Mouse (Mus musculus) layer of hippocampus, postnatal 10 days (tissue): ENCODE results near the gene Adamts2. TPM values are rescaled to one million over a fixed set of nuclear protein-coding genes. Genes with fewer than 3 reads are reported as not detected.

ENCODE experiments used
- DNase-seq, 2 experiments: peaks; one replicate each; pipeline ENCODE4 v3.0.0; 2021; ENCODE audit warnings: low spot score in 2 of 2
- total RNA-seq, 2 experiments: library from RNA; stranded (reverse); gene quantifications; 2 replicates each; pipeline ENCODE4 v1.2.3; 2021

Adamts2 gene
- total RNA-seq, 2 experiments from 2014 or later, result 7.7 to 9.6 TPM

GRCm38 (mm10) chr11:50841023-50841735, 239.3 kb downstream of the Adamts2 start, which contains the start of gene Zfp879:
Gene Zfp879, minus strand, starts transcription at chr11:50841552.
- DNase-seq, result peak; percentile 90 to 94

DNA sequence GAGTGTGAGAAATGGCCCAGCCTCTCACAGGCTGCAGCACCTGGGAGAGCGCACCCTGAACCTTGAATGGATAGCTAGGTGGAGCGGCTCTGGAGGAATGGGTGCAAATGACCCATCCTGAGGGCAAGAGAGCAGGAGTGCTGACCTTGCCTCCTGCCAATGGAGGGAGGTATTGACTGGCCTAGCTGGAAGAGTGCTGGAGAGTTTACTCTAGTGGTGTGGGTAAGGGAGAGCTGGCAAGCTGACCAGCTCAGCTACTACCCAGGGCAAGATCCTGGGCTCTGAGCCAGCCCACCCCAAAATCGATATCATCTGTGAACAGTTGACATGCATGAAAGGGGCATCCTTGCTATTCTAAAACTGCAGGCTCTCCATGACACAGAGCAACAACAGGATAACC, 244.1 kb downstream of the Adamts2 start:
- DNase-seq, result no peak

- DNase-seq, result peak in 1 of 2 experiments; percentile 33
Measured at GRCm38 (mm10) chr11:50847047-50847446, 245.2 kb downstream of the Adamts2 start.

DNA sequence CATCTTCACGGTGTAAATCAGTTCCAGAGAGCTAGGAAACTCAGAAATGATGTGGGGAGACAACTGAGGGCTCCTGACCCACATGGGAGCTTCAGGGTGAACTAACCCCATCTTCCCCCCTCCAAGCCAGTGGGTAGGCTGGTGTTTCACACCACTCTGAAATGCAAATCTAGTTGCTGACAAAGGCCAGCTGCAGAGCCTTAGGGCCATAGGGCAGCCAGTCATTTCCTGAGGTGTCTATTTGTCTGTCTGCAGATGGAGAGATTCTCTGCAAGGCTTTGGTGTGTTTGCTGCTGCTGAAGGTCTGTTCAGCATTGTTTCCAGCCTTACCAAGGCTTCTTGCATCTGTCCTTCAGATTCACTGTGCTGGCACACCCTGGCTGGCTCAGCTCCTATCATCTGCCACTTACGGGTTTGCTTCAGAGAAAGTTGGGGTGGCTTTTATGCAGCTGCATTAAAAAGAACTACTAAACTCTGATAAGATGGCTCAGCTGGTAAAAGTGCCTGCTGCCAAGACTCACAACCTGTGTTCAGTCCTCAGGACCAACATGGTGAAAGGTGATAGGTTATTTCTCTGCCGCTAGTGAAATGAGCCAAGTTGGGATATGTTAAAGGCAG, 246.7 kb downstream of the Adamts2 start:
- no peak for DNase-seq

DNA sequence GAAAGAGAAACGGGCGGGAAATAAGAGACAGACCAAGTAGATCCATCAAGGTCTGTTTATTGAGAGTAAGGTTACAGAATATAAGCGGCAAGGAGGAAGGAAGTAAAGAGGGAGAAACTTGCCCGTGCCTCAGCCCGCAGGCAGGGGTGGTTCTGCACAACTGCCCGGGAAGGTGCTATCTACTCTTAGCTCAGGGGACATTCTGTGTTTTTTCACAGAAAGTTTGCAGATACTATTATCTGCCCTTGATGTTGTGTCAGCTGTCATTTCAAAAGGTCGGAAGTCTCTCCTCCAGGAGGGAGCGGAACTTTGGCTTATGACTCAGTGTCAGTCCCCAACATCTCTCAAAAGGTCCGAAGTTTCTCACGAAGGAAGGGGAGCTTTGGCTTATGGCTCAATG, 247.4 kb downstream of the Adamts2 start:
- no peak for DNase-seq

DNA sequence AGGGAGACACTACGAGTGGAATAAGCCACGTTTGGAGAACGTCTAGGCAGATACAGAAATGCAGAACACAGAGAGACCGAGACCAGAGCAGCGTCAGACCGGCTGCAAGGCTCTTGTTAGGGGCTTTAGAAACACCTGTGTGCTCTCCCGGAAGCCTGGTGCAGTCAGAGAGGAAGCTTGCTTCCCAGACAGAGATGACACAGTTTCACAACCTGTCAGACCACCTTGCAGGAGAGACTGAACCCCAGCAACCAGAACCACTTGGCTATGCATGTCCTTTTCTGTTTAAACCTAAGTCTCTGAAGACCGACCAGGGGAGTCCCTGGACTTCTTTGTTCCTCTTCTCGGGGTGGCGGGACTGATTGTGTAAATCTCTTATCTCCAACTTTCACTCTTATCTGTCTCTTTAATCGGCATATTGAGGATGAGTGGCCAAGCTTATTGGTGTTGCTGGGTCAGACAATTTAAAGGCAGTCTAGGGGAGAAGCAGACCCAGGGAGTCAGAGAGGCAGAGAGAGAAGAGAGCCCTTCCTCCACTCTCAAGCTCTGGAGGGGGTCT, 248.4 kb downstream of the Adamts2 start, which contains the start of gene Grm6:
TSS of gene Grm6 (plus strand) at position 509 of the 559 bp plus-strand sequence.
- no peak for DNase-seq

DNA sequence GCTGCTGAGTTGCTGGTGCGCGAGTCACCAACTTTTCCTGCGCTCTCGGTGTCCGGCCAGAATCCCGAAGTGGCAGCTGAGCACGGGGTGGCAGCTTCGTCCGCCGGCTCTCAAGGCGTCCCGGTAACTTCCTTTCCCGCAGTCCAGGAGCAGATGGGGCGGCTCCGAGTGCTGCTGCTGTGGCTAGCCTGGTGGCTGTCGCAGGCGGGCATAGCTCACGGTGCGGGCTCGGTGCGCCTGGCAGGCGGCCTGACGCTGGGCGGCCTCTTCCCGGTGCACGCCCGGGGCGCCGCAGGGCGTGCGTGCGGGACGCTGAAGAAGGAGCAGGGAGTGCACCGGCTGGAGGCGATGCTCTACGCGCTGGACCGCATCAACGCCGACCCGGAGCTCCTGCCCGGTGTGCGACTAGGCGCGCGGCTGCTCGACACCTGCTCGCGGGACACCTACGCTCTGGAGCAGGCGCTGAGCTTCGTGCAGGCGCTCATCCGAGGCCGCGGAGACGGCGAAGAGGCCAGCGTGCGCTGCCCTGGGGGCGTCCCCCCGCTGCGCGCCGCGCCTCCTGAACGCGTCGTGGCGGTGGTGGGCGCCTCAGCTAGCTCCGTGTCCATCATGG, 249.2 kb downstream of the Adamts2 start:
- no peak for DNase-seq

Other genes with a start within 250 kb of the Adamts2 start
- not detected for gene Cby3, start 247.6 kb upstream of the Adamts2 start, total RNA-seq
- 100 to 1,000 TPM; 321 to 338 TPM for gene Hnrnph1, start 225.1 kb upstream of the Adamts2 start, total RNA-seq
- gene Rufy1, start 171.0 kb upstream of the Adamts2 start, total RNA-seq, result 10 to 100 TPM; 21.8 to 23.6 TPM
- gene Zfp354c, start 225.6 kb downstream of the Adamts2 start, total RNA-seq, result 10 to 100 TPM; 59.8 to 66.1 TPM
- gene Zfp879, start 239.5 kb downstream of the Adamts2 start, total RNA-seq, result 1 to 10 TPM; 4.6 to 4.7 TPM
- not detected for gene Grm6, start 248.6 kb downstream of the Adamts2 start, total RNA-seq